Mouse (Mus musculus) kidney, adult 2 months (tissue): Measurements from ENCODE around the gene Cd151.

Source experiments
- CTCF ChIP-seq: fragments of 200-500 bp; conservative IDR thresholded peaks from 2 replicates; pipeline ENCODE4 v1.5.1; 2011; ENCODE audit warnings: low read depth, mild to moderate bottlenecking, control low read depth, low read length, moderate library complexity, mixed read lengths; ENCODE audit not compliant: insufficient read depth, insufficient read length
- POLR2A ChIP-seq: fragments of 200-500 bp; IDR thresholded peaks from one replicate; pipeline ENCODE4 v1.6.1; 2011; ENCODE audit warnings: low read depth, low read length, control low read depth

GRCm38 (mm10) chr7:141472763-141473162, 5.6 kb downstream of the Cd151 start:
- TF ChIP-seq CTCF (no peak), POLR2A (no peak)
